21 mouse cellular contexts compared by ENCODE assay signal in the genomic region with DNA sequence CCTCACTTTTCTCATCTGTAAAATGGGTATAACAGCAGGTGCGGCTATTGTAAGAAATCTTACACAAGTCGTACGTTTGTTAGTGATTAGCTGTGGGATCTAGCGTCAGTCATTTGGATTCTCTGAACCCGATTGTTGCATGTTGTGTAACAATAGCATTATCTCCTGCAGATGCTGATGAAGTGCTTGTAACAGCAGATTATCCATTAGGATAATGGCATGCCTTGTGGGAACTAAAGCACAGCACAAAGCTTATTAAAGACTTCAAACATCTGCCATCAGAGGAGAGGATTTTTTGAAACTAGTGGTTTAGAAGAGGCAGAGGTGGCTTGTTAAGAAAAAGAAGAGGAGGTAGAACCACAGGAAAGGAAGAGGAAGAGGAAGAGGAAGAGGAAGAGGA. TPM values are rescaled to one million over a fixed set of nuclear protein-coding genes. Genes with fewer than 3 reads are reported as not detected.
DNase-seq lines count a peak whose midpoint lies in the region; ATAC-seq and TF ChIP-seq lines count a peak whose summit lies in the region.
"Had no signal": no experiment of that assay in that cellular context is flagged by ENCODE, and none has a peak within 500 bp of the region (broad histone marks: within the 10 kb centered on the region; RNA-seq: fewer than 3 reads in every experiment).

No protein-coding gene starts in this region.

- peaks cover 25% of the 10 kb centered on the region for H3K4me1 ChIP-seq in embryonic facial prominence, embryonic 13.5 days
- H3K4me1 ChIP-seq in embryonic facial prominence, embryonic 10.5 days: peaks cover 27% of the 10 kb centered on the region
- H3K4me1 ChIP-seq in liver, embryonic 12.5 days: peaks cover 80% of the 10 kb centered on the region
- peaks cover 11% of the 10 kb centered on the region for H3K4me1 ChIP-seq in liver, embryonic 11.5 days (replicated peaks; ENCODE audit: control insufficient read depth, insufficient read depth, low read length)
- H3K4me1 ChIP-seq in midbrain, postnatal 0 days (ENCODE audit: insufficient read depth, low read length): no peaks in the 10 kb centered on the region
- peaks cover 13% of the 10 kb centered on the region for H3K4me1 ChIP-seq in midbrain, embryonic 10.5 days

- H3K27ac ChIP-seq in embryonic facial prominence, embryonic 13.5 days: 0 out of 2 replicates have a peak overlapping the region, but pooled peaks have one; percentile 16
- no peak overlapping the region for H3K27ac ChIP-seq in embryonic facial prominence, embryonic 10.5 days (replicated peaks)
- H3K27ac ChIP-seq in liver, embryonic 12.5 days: peak overlapping the region; percentile 82; the same call in 1 of the 2 replicates
- H3K27ac ChIP-seq in liver, embryonic 11.5 days (ENCODE audit: low read depth, low read length): no peak overlapping the region
- H3K27ac ChIP-seq in midbrain, postnatal 0 days (ENCODE audit: low read depth, low read length): no peak overlapping the region
- no peak overlapping the region for H3K27ac ChIP-seq in midbrain, embryonic 10.5 days (replicated peaks)
- H3K27ac ChIP-seq: forebrain, embryonic 13.5 days; forebrain, embryonic 15.5 days had no signal

- H3K4me3 ChIP-seq in embryonic facial prominence, embryonic 13.5 days: no peak overlapping the region
- H3K4me3 ChIP-seq in embryonic facial prominence, embryonic 10.5 days: no peak overlapping the region
- H3K4me3 ChIP-seq in liver, embryonic 12.5 days: no peak overlapping the region
- no peak overlapping the region for H3K4me3 ChIP-seq in liver, embryonic 11.5 days (ENCODE audit: low read depth, low read length)
- H3K4me3 ChIP-seq in midbrain, postnatal 0 days (ENCODE audit: low read depth, low read length): no peak overlapping the region
- H3K4me3 ChIP-seq in midbrain, embryonic 10.5 days: no peak overlapping the region
- H3K4me3 ChIP-seq: forebrain, embryonic 13.5 days; forebrain, embryonic 15.5 days had no signal

- H3K9me3 ChIP-seq in embryonic facial prominence, embryonic 13.5 days: no peaks in the 10 kb centered on the region
- no peaks in the 10 kb centered on the region for H3K9me3 ChIP-seq in embryonic facial prominence, embryonic 10.5 days
- no peaks in the 10 kb centered on the region for H3K9me3 ChIP-seq in liver, embryonic 12.5 days (replicated peaks)
- no peaks in the 10 kb centered on the region for H3K9me3 ChIP-seq in liver, embryonic 11.5 days (ENCODE audit: control insufficient read depth, low read length)
- no peaks in the 10 kb centered on the region for H3K9me3 ChIP-seq in midbrain, postnatal 0 days (ENCODE audit: low read length)
- H3K9me3 ChIP-seq in midbrain, embryonic 10.5 days (replicated peaks): no peaks in the 10 kb centered on the region
- H3K9me3 ChIP-seq: forebrain, embryonic 13.5 days; forebrain, embryonic 15.5 days had no signal

- DNase-seq in embryonic facial prominence, embryonic 10.5 days (ENCODE audit: low spot score): no peak
- no peak for DNase-seq in liver, embryonic 11.5 days (ENCODE audit: low spot score)
- DNase-seq in midbrain, postnatal 0 days (ENCODE audit: low spot score): peak; percentile 14
- DNase-seq in midbrain, embryonic 10.5 days (ENCODE audit: low spot score): no peak
- DNase-seq in 416B (ENCODE audit: low read depth): peak; percentile 35
- DNase-seq in lung, postnatal 36 days: no peak
- DNase-seq: adrenal gland, adult 8-10 months; adrenal gland, postnatal 14 days; adrenal gland, postnatal 36 days; cerebellum, adult 11-12 months; cerebellum, adult 2 months; cerebellum, adult 9-10 months; cerebellum, postnatal 10 days; cerebellum, postnatal 25 days; forebrain, postnatal 0 days had no signal

- no peak for ATAC-seq in embryonic facial prominence, embryonic 13.5 days (ENCODE audit: insufficient number of reproducible peaks, insufficient read depth, low FRiP score, low TSS enrichment, low read depth)
- ATAC-seq in liver, embryonic 12.5 days: no peak
- no peak for ATAC-seq in liver, embryonic 11.5 days (replicated peaks; ENCODE audit: low FRiP score)
- no peak for ATAC-seq in midbrain, postnatal 0 days (ENCODE audit: low FRiP score)
- ATAC-seq: activated CD4-positive, CD25-positive, alpha-beta regulatory T cell, adult 4 months; forebrain, embryonic 13.5 days; forebrain, embryonic 15.5 days; forebrain, postnatal 0 days; Patski had no signal

- no peak overlapping the region for H3K4me2 ChIP-seq in embryonic facial prominence, embryonic 13.5 days
- no peak overlapping the region for H3K4me2 ChIP-seq in liver, embryonic 12.5 days
- no peak overlapping the region for H3K4me2 ChIP-seq in liver, embryonic 11.5 days
- H3K4me2 ChIP-seq in midbrain, postnatal 0 days (ENCODE audit: low read depth, low read length, poor library complexity, severe bottlenecking): no peak overlapping the region
- H3K4me2 ChIP-seq: forebrain, embryonic 13.5 days; forebrain, embryonic 15.5 days had no signal

- 84% methylated on average over 5 of the region's 5 CpGs for WGBS in embryonic facial prominence, embryonic 13.5 days
- WGBS in embryonic facial prominence, embryonic 10.5 days: 88% methylated on average over 5 of the region's 5 CpGs
- 76% methylated on average over 5 of the region's 5 CpGs for WGBS in liver, embryonic 12.5 days (ENCODE audit: insufficient replicate concordance)
- 86% methylated on average over 5 of the region's 5 CpGs for WGBS in liver, embryonic 11.5 days
- 73% methylated on average over 5 of the region's 5 CpGs for WGBS in midbrain, postnatal 0 days
- WGBS in midbrain, embryonic 10.5 days: 79% methylated on average over 5 of the region's 5 CpGs

- H3K27me3 ChIP-seq in embryonic facial prominence, embryonic 13.5 days: no peaks in the 10 kb centered on the region
- H3K27me3 ChIP-seq in embryonic facial prominence, embryonic 10.5 days (replicated peaks; ENCODE audit: low read depth, poor library complexity, severe bottlenecking): peaks cover 11% of the 10 kb centered on the region; the same call in 1 of the 2 replicates
- H3K27me3 ChIP-seq in liver, embryonic 12.5 days (replicated peaks): no peaks in the 10 kb centered on the region
- no peaks in the 10 kb centered on the region for H3K27me3 ChIP-seq in liver, embryonic 11.5 days (replicated peaks; ENCODE audit: control insufficient read depth, insufficient read depth, low read length)
- no peaks in the 10 kb centered on the region; the same call in 1 of the 2 replicates for H3K27me3 ChIP-seq in midbrain, postnatal 0 days (ENCODE audit: insufficient read depth, low read length)
- no peaks in the 10 kb centered on the region for H3K27me3 ChIP-seq in midbrain, embryonic 10.5 days (ENCODE audit: low read depth, poor library complexity, severe bottlenecking)
- H3K27me3 ChIP-seq: forebrain, embryonic 13.5 days; forebrain, embryonic 15.5 days; Patski had no signal

- no peak overlapping the region for H3K9ac ChIP-seq in embryonic facial prominence, embryonic 13.5 days
- no peak overlapping the region for H3K9ac ChIP-seq in liver, embryonic 12.5 days
- no peak overlapping the region for H3K9ac ChIP-seq in liver, embryonic 11.5 days (ENCODE audit: low read depth, low read length)
- no peak overlapping the region for H3K9ac ChIP-seq in midbrain, postnatal 0 days (replicated peaks; ENCODE audit: low read length, poor library complexity, severe bottlenecking)
- H3K9ac ChIP-seq: forebrain, embryonic 13.5 days; forebrain, embryonic 15.5 days; forebrain, postnatal 0 days had no signal

- H3K36me3 ChIP-seq in embryonic facial prominence, embryonic 13.5 days: no peaks in the 10 kb centered on the region
- no peaks in the 10 kb centered on the region for H3K36me3 ChIP-seq in embryonic facial prominence, embryonic 10.5 days (replicated peaks)
- no peaks in the 10 kb centered on the region for H3K36me3 ChIP-seq in liver, embryonic 12.5 days
- no peaks in the 10 kb centered on the region for H3K36me3 ChIP-seq in liver, embryonic 11.5 days (ENCODE audit: control insufficient read depth, insufficient read depth, low read length)
- H3K36me3 ChIP-seq in midbrain, postnatal 0 days (ENCODE audit: insufficient read depth, low read length): no peaks in the 10 kb centered on the region
- no peaks in the 10 kb centered on the region for H3K36me3 ChIP-seq in midbrain, embryonic 10.5 days
- H3K36me3 ChIP-seq: forebrain, embryonic 15.5 days had no signal

- TF ChIP-seq CTCF in midbrain, postnatal 0 days (IDR thresholded peaks at IDR 0.05): no peak

RNA-seq across cellular contexts. Expression of a gene that starts 16.6 kb away (rescaled TPM):
- 197 and 212 TPM in 2 replicates for polyA plus RNA-seq in embryonic facial prominence, embryonic 13.5 days (2015; fragmentation: Nextera tagmentation; extraction: Ambion mirVana)
- polyA plus RNA-seq in embryonic facial prominence, embryonic 10.5 days (2016; fragmentation: Nextera tagmentation; extraction: Ambion mirVana): 243 and 251 TPM in 2 replicates
- 290 and 301 TPM in 2 replicates for polyA plus RNA-seq in liver, embryonic 12.5 days (2016; fragmentation: Nextera tagmentation; extraction: Ambion mirVana)
- polyA plus RNA-seq in liver, embryonic 11.5 days (2014; fragmentation: Nextera tagmentation; extraction: Ambion mirVana): 397 and 398 TPM in 2 replicates
- 50.6 and 76.6 TPM in 2 replicates for total RNA-seq in midbrain, postnatal 0 days (2014; rRNA removed)
- 149 and 168 TPM in 2 replicates for polyA plus RNA-seq in midbrain, postnatal 0 days (2015; fragmentation: Nextera tagmentation; extraction: Ambion mirVana)
- polyA plus RNA-seq in midbrain, embryonic 10.5 days (2016; fragmentation: Nextera tagmentation; extraction: Ambion mirVana): 221 and 231 TPM in 2 replicates

Comparison
In these comparisons a context has a peak if more than half of its experiments do, and no peak if none do; other contexts are left out.
1. H3K27ac ChIP-seq: peak in embryonic facial prominence, embryonic 13.5 days (single experiment) and liver, embryonic 12.5 days (single experiment); none in embryonic facial prominence, embryonic 10.5 days (single experiment), liver, embryonic 11.5 days (single experiment), midbrain, postnatal 0 days (single experiment) and midbrain, embryonic 10.5 days (single experiment).
2. DNase-seq: peak in midbrain, postnatal 0 days (single experiment) and 416B (single experiment); none in embryonic facial prominence, embryonic 10.5 days (single experiment), liver, embryonic 11.5 days (single experiment), midbrain, embryonic 10.5 days (single experiment) and lung, postnatal 36 days (single experiment).